Mouse (Mus musculus): ENCODE results near the gene Chmp1a.
"Not testable (repeated sequence)": the region's sequence is repeated elsewhere in the genome, so short reads cannot be mapped to it uniquely, and the experiment has no call there.

The Chmp1a gene

GRCm38 (mm10) chr8:123231742-123232141, 19.2 kb upstream of the Chmp1a start:
- no peak for DNase-seq (ENCODE audit: low spot score in 2 of 2)

DNA sequence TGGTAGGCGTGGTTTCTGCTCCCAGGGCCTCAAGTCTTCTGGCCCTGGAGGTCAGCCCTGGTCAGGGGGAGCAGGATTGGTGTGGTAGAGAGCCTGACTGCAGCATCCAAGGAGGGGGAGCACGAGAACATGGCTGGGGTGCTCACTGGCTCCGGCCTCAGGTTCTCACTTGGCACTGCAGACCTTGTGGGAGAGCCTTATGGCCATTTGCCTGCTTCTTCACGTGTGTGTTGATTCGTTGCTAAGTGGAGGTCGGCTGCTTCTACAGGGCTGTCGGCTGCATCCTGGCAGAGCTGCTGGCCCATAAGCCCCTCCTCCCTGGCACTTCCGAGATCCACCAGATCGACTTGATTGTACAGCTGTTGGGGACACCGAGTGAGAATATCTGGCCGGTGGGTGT, 17.8 kb upstream of the Chmp1a start:
- DNase-seq (ENCODE audit: low spot score in 2 of 2) = not testable (repeated sequence)

GRCm38 (mm10) chr8:123228416-123228815, 15.9 kb upstream of the Chmp1a start:
- no peak for DNase-seq (ENCODE audit: low spot score in 2 of 2)

- DNase-seq (ENCODE audit: low spot score in 2 of 2) = peak; percentile 88 to 89
Observed at GRCm38 (mm10) chr8:123224278-123225266, 12.0 kb upstream of the Chmp1a start, which contains the start of gene Cdk10. Cdk10 (plus strand) TSS chr8:123224842.

DNA sequence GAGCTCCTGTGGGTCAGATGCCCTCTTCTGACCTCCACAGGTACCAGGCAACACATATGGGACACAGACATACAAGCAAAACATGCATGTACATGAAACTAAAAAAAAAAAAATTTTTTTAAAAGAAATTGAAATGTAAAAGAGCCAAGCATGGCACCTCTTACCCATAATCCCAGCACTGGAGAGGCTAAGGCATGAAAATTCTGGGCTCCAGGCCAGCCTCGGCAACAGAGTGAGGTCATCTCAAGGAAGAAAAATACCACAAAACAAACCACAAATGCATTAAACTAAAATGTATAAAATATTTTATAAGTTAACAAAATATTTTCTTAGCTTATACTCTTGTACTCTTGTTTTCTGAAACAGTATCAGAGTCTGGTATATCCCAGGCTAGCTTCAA, 8.4 kb upstream of the Chmp1a start:
- no peak for DNase-seq (ENCODE audit: low spot score in 2 of 2)

DNA sequence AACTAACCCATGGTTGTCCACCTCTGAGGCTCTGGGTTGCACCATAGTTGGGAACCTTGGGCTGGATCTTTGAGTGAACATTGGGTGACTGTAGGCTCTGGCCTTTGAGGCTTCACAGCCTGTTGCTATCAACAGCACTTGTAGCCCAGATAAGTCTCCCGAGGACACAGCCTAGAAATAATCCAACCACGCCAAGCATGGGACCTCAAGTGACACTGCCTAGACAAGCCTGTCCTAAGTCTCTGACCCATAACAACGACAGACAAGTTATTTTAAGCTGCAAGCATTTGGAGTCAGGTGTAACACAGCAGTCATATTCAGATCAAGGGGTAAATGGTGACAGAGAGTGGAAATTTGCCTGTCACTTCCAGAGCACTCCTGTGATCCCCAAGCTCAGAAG, 2.9 kb upstream of the Chmp1a start:
- DNase-seq (ENCODE audit: low spot score in 2 of 2) = no peak

- no peak for DNase-seq (ENCODE audit: low spot score in 2 of 2)
Observed at GRCm38 (mm10) chr8:123213118-123213772, 682 bp upstream of the Chmp1a start.

DNA sequence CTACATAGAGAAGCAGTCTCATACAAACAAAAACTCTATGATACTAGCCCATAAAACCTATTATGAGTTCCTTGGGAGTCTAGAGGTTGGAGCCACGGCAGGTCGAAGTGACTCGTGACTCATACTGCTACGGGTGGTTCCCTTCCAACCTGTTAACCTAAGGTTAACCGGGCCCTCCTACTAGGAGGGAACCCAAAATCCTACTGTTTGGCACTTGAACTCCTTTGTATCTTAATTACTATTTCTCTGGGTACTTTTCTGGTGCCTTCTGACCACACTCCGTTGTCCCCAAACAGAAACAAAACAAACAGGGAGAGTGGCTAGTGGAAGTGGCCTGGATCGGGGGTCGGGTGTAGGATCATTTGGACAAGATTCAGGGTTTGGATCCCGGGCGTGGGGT, 687 bp downstream of the Chmp1a start:
- DNase-seq (ENCODE audit: low spot score in 2 of 2) = no peak

DNA sequence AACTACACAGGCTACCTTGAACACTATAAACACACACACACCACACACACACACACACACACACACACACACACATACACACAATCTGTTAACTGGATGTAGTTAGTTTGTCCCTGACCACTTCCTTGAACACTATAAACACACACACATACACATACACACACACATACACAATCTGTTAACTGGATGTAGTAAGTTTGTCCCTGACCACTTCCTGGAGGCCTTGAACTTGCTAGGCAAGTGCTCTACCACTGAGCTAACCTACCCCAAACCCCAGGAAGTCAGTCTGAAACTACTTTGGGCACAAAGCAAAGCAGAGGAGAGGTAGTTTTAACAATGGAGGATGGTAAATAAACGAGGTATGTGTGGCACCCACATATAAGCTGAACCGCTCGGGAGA, 9.0 kb downstream of the Chmp1a start:
- DNase-seq (ENCODE audit: low spot score in 2 of 2) = peak; percentile 44 to 68

DNA sequence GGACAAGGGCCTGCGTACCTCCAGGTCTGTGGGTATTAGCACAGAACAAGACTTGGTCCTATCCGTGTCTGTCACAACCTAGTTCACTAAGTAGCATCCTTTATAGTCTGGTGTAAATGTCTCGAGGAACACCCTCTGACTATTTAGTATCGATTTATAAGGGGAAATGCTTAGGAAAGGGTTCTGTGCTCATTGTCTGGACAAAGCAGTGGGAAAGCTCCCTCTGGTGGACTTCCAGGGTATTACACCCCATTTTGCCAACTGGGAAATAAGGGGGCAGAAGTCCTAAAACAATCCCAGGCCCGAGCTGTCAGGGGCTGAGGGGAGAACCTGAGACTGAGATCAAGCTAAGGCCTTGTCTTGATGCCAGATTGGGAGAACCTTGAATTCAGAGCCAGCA, 10.3 kb downstream of the Chmp1a start:
- DNase-seq (ENCODE audit: low spot score in 2 of 2) = peak; percentile 64 to 67

DNA sequence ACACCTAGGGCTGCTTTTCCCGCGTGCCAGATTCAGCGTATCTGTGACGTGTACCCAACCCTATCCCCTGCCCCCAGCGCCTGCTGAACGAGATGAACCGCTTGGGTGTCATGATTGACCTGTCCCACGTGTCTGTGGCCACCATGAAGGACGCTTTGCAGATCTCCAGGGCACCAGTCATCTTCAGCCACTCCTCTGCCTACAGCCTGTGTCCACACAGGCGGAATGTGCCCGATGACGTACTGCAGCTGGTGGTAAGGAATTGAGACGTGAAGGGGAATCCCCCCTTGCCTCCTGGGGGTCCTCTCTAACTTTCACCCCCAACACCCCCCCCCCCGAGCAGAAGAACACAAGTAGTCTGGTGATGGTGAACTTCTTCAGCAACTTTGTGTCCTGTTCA, 12.7 kb downstream of the Chmp1a start:
- DNase-seq (ENCODE audit: low spot score in 2 of 2) = no peak

DNA sequence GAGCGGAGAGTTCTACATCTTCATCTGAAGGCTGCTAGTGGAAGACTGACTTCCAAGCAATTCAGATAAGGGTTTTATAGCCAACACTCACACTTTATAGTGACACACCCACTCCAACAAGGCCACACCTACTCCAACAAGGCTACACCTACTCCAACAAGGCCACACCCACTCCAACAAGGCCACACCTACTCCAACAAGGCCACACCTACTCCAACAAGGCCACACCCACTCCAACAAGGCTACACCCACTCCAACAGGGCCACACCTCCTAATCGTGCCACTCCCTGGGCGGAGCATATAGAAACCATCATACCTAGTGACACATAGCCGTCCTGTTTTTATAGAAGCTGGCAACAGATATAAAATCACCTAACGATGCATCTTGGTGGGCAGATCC, 15.5 kb downstream of the Chmp1a start:
- peak; percentile 21 to 32 for DNase-seq (ENCODE audit: low spot score in 2 of 2)

DNA sequence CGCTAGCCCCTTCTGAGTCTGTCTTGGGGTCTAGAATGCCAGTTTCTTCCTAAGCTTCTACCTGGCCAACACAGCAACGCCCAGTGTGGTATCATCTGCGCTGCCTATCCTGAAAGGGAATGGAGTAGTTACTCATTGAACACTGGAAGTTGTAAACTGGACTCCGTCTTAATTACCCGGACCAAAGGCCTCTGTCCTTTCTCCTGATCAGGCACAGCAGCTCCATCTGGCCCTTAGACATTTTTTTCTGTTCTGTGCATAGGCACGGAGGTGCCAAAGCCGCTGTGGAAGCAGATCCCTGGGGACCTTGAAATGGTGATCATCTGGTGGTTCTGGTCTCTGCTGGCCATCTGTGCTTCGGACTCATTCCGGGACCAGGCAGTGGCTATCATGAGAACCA, 18.8 kb downstream of the Chmp1a start:
- DNase-seq (ENCODE audit: low spot score in 2 of 2) = no peak

DNA sequence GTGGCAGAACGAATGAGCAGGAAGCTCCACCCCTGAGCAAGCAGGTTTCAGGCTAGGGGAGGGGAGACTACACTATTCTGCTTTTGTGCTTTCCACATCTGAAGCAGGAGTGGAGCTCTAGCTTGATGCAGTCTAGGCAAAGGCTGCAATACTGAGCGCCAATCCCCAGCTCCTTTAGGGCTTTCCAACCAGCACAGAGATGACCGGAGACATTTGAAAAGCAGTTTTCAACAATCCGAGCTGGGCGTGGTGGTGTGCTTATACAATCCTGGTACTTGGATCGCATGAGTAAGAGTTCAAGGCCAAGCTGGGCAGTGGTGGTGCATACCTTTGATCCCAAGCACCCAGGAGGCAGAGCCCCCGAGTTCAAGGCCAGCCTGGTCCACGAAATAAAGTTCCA, 20.7 kb downstream of the Chmp1a start:
- no peak for DNase-seq (ENCODE audit: low spot score in 2 of 2)

GRCm38 (mm10) chr8:123190678-123191077, 21.9 kb downstream of the Chmp1a start:
- DNase-seq (ENCODE audit: low spot score in 2 of 2) = peak in 1 of 2 experiments; percentile 25

- no peak for DNase-seq (ENCODE audit: low spot score in 2 of 2)
Observed at GRCm38 (mm10) chr8:123188841-123189240, 23.7 kb downstream of the Chmp1a start.

DNA sequence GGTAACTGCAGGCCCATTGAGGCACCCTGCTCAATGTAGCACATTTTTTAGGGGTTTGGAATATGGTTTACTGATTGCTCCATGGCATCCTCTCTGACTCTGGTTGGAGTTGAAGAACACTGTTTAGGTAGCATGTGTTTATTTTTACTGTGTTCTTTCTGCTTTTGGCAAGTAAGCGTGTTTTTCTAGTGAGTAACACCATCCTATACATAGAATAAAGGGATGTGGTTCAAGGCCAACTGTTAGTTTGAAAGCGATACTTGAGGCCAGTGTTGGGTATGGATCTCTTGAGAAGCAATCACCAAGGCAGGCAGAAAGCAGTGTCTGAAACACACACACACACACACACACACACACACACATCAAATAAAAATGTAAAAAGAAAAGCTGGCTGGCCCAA, 24.6 kb downstream of the Chmp1a start:
- no peak for DNase-seq (ENCODE audit: low spot score in 2 of 2)

GRCm38 (mm10) chr8:123185566-123186409, 26.8 kb downstream of the Chmp1a start, which contains the start of gene Dpep1:
Dpep1 (plus strand) TSS chr8:123186242.
- DNase-seq (ENCODE audit: low spot score in 2 of 2) = no peak

- DNase-seq (ENCODE audit: low spot score in 2 of 2) = no peak
Observed at GRCm38 (mm10) chr8:123181391-123181790, 31.2 kb downstream of the Chmp1a start.

GRCm38 (mm10) chr8:123157888-123158465, 54.6 kb downstream of the Chmp1a start, which contains the start of gene Sult5a1:
Sult5a1 (minus strand) TSS chr8:123158315.
- DNase-seq (ENCODE audit: low spot score in 2 of 2) = no peak

GRCm38 (mm10) chr8:123156070-123156773, 56.3 kb downstream of the Chmp1a start:
- no peak for DNase-seq (ENCODE audit: low spot score in 2 of 2)
